Comparison of ENCODE assay signal across 28 mouse cellular contexts in genomic region chr16:29378458-29378857, GRCm38 (mm10). TPM values are rescaled to one million over a fixed set of nuclear protein-coding genes. Genes with fewer than 3 reads are reported as not detected.
DNase-seq lines count a peak whose midpoint lies in the region; ATAC-seq and TF ChIP-seq lines count a peak whose summit lies in the region.
"Had no signal": no experiment of that assay in that cellular context is flagged by ENCODE, and none has a peak within 500 bp of the region (broad histone marks: within the 10 kb centered on the region; RNA-seq: fewer than 3 reads in every experiment).

Gene Atp13a5 (minus strand): TSS chr16:29378732.

- no peak for TF ChIP-seq EP300 in stomach, postnatal 0 days (optimal IDR thresholded peaks at IDR 0.05)

- peak; percentile 76 for ATAC-seq in embryonic facial prominence, embryonic 14.5 days (ENCODE audit: low read depth)
- 0 out of 2 replicates have a peak, but pooled peaks have one; percentile 24 for ATAC-seq in stomach, postnatal 0 days (ENCODE audit: low FRiP score, low TSS enrichment)
- ATAC-seq: activated CD4-positive, CD25-positive, alpha-beta regulatory T cell, adult 4 months; intestine, embryonic 16.5 days; midbrain, embryonic 13.5 days had no signal

- H3K27ac ChIP-seq in embryonic facial prominence, embryonic 14.5 days (replicated peaks; ENCODE audit: low read depth, low read length), result no peak within 1 kb of the TSS
- H3K27ac ChIP-seq in embryonic facial prominence, embryonic 10.5 days (replicated peaks), result no peak within 1 kb of the TSS
- no peak within 1 kb of the TSS for H3K27ac ChIP-seq in stomach, postnatal 0 days (replicated peaks)
- H3K27ac ChIP-seq: forebrain, embryonic 10.5 days; heart, embryonic 13.5 days; hindbrain, embryonic 14.5 days; limb, embryonic 15.5 days; liver, embryonic 15.5 days; midbrain, embryonic 13.5 days; neural tube, embryonic 12.5 days had no signal

- DNase-seq in embryonic facial prominence, embryonic 14.5 days (ENCODE audit: low spot score), result peak; percentile 56
- no peak for DNase-seq in embryonic facial prominence, embryonic 10.5 days (ENCODE audit: low spot score)
- DNase-seq in layer of hippocampus, postnatal 36 days, result no peak
- DNase-seq in layer of hippocampus, adult 18-20 months (ENCODE audit: low spot score in 2 of 2), result no peak
- peak; percentile 9 for DNase-seq in urinary bladder, postnatal 14 days (ENCODE audit: low spot score)
- no peak for DNase-seq in urinary bladder, adult 2 months (ENCODE audit: low spot score)
- peak; percentile 16 for DNase-seq in stomach, postnatal 0 days (ENCODE audit: low spot score)
- DNase-seq in heart, postnatal 4 days, result no peak
- DNase-seq: adrenal gland, postnatal 14 days; cerebellum, adult 11-12 months; embryo, embryonic 11 days; heart, adult 18-20 months; kidney, postnatal 4 days; thymus, adult 18-20 months had no signal

- WGBS in embryonic facial prominence, embryonic 14.5 days, result 74% methylated on average over 4 of the region's 4 CpGs
- 84% methylated on average over 4 of the region's 4 CpGs for WGBS in embryonic facial prominence, embryonic 10.5 days
- WGBS in stomach, postnatal 0 days, result 32% methylated on average over 4 of the region's 4 CpGs

- no peak for TF ChIP-seq CTCF in stomach, postnatal 0 days (IDR thresholded peaks at IDR 0.05; ENCODE audit: low read depth)

- no peak within 1 kb of the TSS for H3K4me2 ChIP-seq in embryonic facial prominence, embryonic 14.5 days (ENCODE audit: low read depth, low read length)
- H3K4me2 ChIP-seq in stomach, postnatal 0 days (replicated peaks; ENCODE audit: low read depth), result no peak within 1 kb of the TSS
- H3K4me2 ChIP-seq: heart, embryonic 13.5 days; hindbrain, embryonic 14.5 days; limb, embryonic 15.5 days; liver, embryonic 15.5 days; midbrain, embryonic 13.5 days; neural tube, embryonic 12.5 days had no signal

- no peaks in the 10 kb centered on the region for H3K4me1 ChIP-seq in embryonic facial prominence, embryonic 14.5 days (ENCODE audit: control insufficient read depth, insufficient read depth, low read length)
- H3K4me1 ChIP-seq in embryonic facial prominence, embryonic 10.5 days, result no peaks in the 10 kb centered on the region
- no peaks in the 10 kb centered on the region for H3K4me1 ChIP-seq in stomach, postnatal 0 days (replicated peaks; ENCODE audit: control insufficient read depth, insufficient read depth)
- H3K4me1 ChIP-seq: forebrain, embryonic 10.5 days; heart, embryonic 13.5 days; limb, embryonic 15.5 days; liver, embryonic 15.5 days; midbrain, embryonic 13.5 days; neural tube, embryonic 12.5 days had no signal

- no peak within 1 kb of the TSS for H3K4me3 ChIP-seq in embryonic facial prominence, embryonic 14.5 days (ENCODE audit: low read depth, low read length)
- H3K4me3 ChIP-seq in embryonic facial prominence, embryonic 10.5 days, result no peak within 1 kb of the TSS
- no peak within 1 kb of the TSS for H3K4me3 ChIP-seq in stomach, postnatal 0 days (ENCODE audit: low read depth, low read length)
- H3K4me3 ChIP-seq: forebrain, embryonic 10.5 days; heart, embryonic 13.5 days; limb, embryonic 15.5 days; liver, embryonic 15.5 days; midbrain, embryonic 13.5 days; neural tube, embryonic 12.5 days had no signal

- H3K9me3 ChIP-seq in embryonic facial prominence, embryonic 14.5 days (ENCODE audit: control insufficient read depth, low read length), result no peaks in the 10 kb centered on the region
- no peaks in the 10 kb centered on the region for H3K9me3 ChIP-seq in embryonic facial prominence, embryonic 10.5 days
- no peaks in the 10 kb centered on the region for H3K9me3 ChIP-seq in stomach, postnatal 0 days (ENCODE audit: control insufficient read depth, low read length)
- H3K9me3 ChIP-seq: forebrain, embryonic 10.5 days; heart, embryonic 13.5 days; limb, embryonic 15.5 days; liver, embryonic 15.5 days; midbrain, embryonic 13.5 days; neural tube, embryonic 12.5 days had no signal

- H3K36me3 ChIP-seq in embryonic facial prominence, embryonic 14.5 days (ENCODE audit: control insufficient read depth, insufficient read depth, low read length), result no peaks in the 10 kb centered on the region
- no peaks in the 10 kb centered on the region for H3K36me3 ChIP-seq in embryonic facial prominence, embryonic 10.5 days (replicated peaks)
- no peaks in the 10 kb centered on the region for H3K36me3 ChIP-seq in stomach, postnatal 0 days (ENCODE audit: control insufficient read depth, insufficient read depth, low read length)
- H3K36me3 ChIP-seq: forebrain, embryonic 10.5 days; heart, embryonic 13.5 days; limb, embryonic 15.5 days; liver, embryonic 15.5 days; midbrain, embryonic 13.5 days; neural tube, embryonic 12.5 days had no signal

- no peak within 1 kb of the TSS for H3K9ac ChIP-seq in embryonic facial prominence, embryonic 14.5 days (ENCODE audit: low read depth, low read length)
- H3K9ac ChIP-seq in stomach, postnatal 0 days (ENCODE audit: low read length), result no peak within 1 kb of the TSS
- H3K9ac ChIP-seq: heart, embryonic 13.5 days; hindbrain, embryonic 14.5 days; limb, embryonic 15.5 days; liver, embryonic 15.5 days; midbrain, embryonic 13.5 days; neural tube, embryonic 12.5 days had no signal

- H3K27me3 ChIP-seq in embryonic facial prominence, embryonic 14.5 days (replicated peaks; ENCODE audit: control insufficient read depth, insufficient read depth, low read length), result no peaks in the 10 kb centered on the region
- no peaks in the 10 kb centered on the region for H3K27me3 ChIP-seq in embryonic facial prominence, embryonic 10.5 days (replicated peaks; ENCODE audit: low read depth, poor library complexity, severe bottlenecking)
- no peaks in the 10 kb centered on the region for H3K27me3 ChIP-seq in stomach, postnatal 0 days (ENCODE audit: control insufficient read depth, insufficient read depth, low read length)
- H3K27me3 ChIP-seq: heart, embryonic 13.5 days; limb, embryonic 15.5 days; liver, embryonic 15.5 days; midbrain, embryonic 13.5 days; neural tube, embryonic 12.5 days had no signal

RNA-seq across cellular contexts. Expression of gene Atp13a5, which starts in this region (rescaled TPM):
- 0.87 and 1.0 TPM in 2 replicates for polyA plus RNA-seq in embryonic facial prominence, embryonic 14.5 days (2014; fragmentation: Nextera tagmentation; extraction: Ambion mirVana)
- 0.04 TPM in 1 of 2 replicates, not detected in the other for polyA plus RNA-seq in embryonic facial prominence, embryonic 10.5 days (2016; fragmentation: Nextera tagmentation; extraction: Ambion mirVana)
- 10 to 100 TPM; 10.1 to 10.5 TPM for total RNA-seq in layer of hippocampus, postnatal 36 days (2021)
- total RNA-seq in layer of hippocampus, adult 18-20 months (2021), result 1 to 10 TPM; 6.1 to 7.0 TPM
- not detected in 2 replicates for polyA plus RNA-seq in urinary bladder, adult 2 months (2012; rRNA removed)
- 1.1 TPM in 2 replicates for polyA plus RNA-seq in stomach, postnatal 0 days (2015; fragmentation: Nextera tagmentation; extraction: Ambion mirVana)
- total RNA-seq in heart, postnatal 4 days (2021), result not detected
- total RNA-seq: adrenal gland, postnatal 14 days; ES-E14; heart, postnatal 25 days; megakaryocyte progenitor cell, adult 5-6 weeks had no signal
- polyA plus RNA-seq: forebrain, embryonic 10.5 days; heart, embryonic 13.5 days; intestine, embryonic 16.5 days; kidney, embryonic 14.5 days; small intestine, adult 2 months had no signal

Comparison
In these comparisons a context has a peak if more than half of its experiments do, and no peak if none do; other contexts are left out.
1. RNA of gene Atp13a5 (total RNA-seq): 10.1 to 10.5 TPM in layer of hippocampus, postnatal 36 days and 6.1 to 7.0 TPM in layer of hippocampus, adult 18-20 months; not detected in heart, postnatal 4 days; every median in the first group is over 4 times any median in the second.
2. DNase-seq: peak in embryonic facial prominence, embryonic 14.5 days (single experiment), urinary bladder, postnatal 14 days (single experiment) and stomach, postnatal 0 days (single experiment); none in embryonic facial prominence, embryonic 10.5 days (single experiment), layer of hippocampus, postnatal 36 days (0 of 2), layer of hippocampus, adult 18-20 months (0 of 2), urinary bladder, adult 2 months (single experiment) and heart, postnatal 4 days (single experiment).